Mouse (Mus musculus) embryonic facial prominence, embryonic 10.5 days (tissue): Measurements from ENCODE around the gene Ppp1r27. TPM values are rescaled to one million over a fixed set of nuclear protein-coding genes. Genes with fewer than 3 reads are reported as not detected.
"Not testable (repeated sequence)": the region's sequence is repeated elsewhere in the genome, so short reads cannot be mapped to it uniquely, and the experiment has no call there.

Experiments used
- DNase-seq: peaks from one replicate; pipeline ENCODE4 v3.0.0-alpha.2; 2017; ENCODE audit warnings: low spot score
- H3K27ac ChIP-seq: fragments of 300-500 bp; sonication (generic); replicated peaks from 2 replicates; pipeline ENCODE4 v1.5.1; 2016; ENCODE audit warnings: mild to moderate bottlenecking
- H3K27me3 ChIP-seq: fragments of 300-500 bp; sonication (generic); replicated peaks from 2 replicates; pipeline ENCODE4 v1.6.1; 2016; ENCODE audit warnings: low read depth, mild to moderate bottlenecking; ENCODE audit not compliant: poor library complexity, severe bottlenecking
- H3K36me3 ChIP-seq: fragments of 300-500 bp; sonication (generic); replicated peaks from 2 replicates; pipeline ENCODE4 v1.6.1; 2016; ENCODE audit warnings: mild to moderate bottlenecking, moderate library complexity
- H3K4me1 ChIP-seq: fragments of 300-500 bp; sonication (generic); 2 replicates; pipeline ENCODE4 v1.6.1; 2016
- H3K4me3 ChIP-seq: fragments of 300-500 bp; sonication (generic); 2 replicates; pipeline ENCODE4 v1.5.1; 2016; ENCODE audit warnings: mild to moderate bottlenecking, moderate library complexity
- H3K9me3 ChIP-seq: fragments of 300-500 bp; sonication (generic); 2 replicates; pipeline ENCODE4 v1.6.1; 2016; ENCODE audit warnings: mild to moderate bottlenecking
- WGBS: fragments of 180-500 bp; shearing (Covaris S2); methylation state at CpG from one replicate; pipeline ENCODE4 v1.1.7; 2016; 5-methylcytosine and 5-hydroxymethylcytosine counted together
- polyA plus RNA-seq: library from polyadenylated mRNA; unstranded; fragments of >200 nt; fragmentation: Nextera tagmentation; extraction: Ambion mirVana; gene quantifications from 2 replicates; pipeline ENCODE4 v1.2.1, GENCODE M21; 2016

Gene Ppp1r27
- not detected in 2 replicates for polyA plus RNA-seq

GRCm38 (mm10) chr11:120550810-120551440 lies at the start of gene Ppp1r27:
Gene Ppp1r27, minus strand, starts transcription at chr11:120551132.
- H3K27me3 ChIP-seq, result no peaks in the 10 kb centered on the region
- H3K36me3 ChIP-seq, result peaks cover 14% of the 10 kb centered on the region
- H3K27ac ChIP-seq, result peak within 1 kb of the TSS; percentile 92
- peaks cover 35% of the 10 kb centered on the region for H3K4me1 ChIP-seq
- 93% methylated on average over 28 of the region's 28 CpGs for WGBS
- no peaks in the 10 kb centered on the region for H3K9me3 ChIP-seq
- DNase-seq, result no peak
- H3K4me3 ChIP-seq, result peak within 1 kb of the TSS; percentile 78

- Histone ChIP-seq H3K4me1 (peaks cover 31% of the 10 kb centered on the region), H3K27me3 (no peaks in the 10 kb centered on the region), H3K4me3 (no peak overlapping the region), H3K27ac (no peak overlapping the region), H3K36me3 (peaks cover 77% of the 10 kb centered on the region), H3K9me3 (no peaks in the 10 kb centered on the region)
- WGBS, result 89% methylated on average over 3 of the region's 3 CpGs
- DNase-seq, result no peak
Observed at GRCm38 (mm10) chr11:120600716-120601115, 49.8 kb upstream of the Ppp1r27 start.

- H3K27me3 ChIP-seq, result no peaks in the 10 kb centered on the region
- 54% methylated on average over 17 of the region's 17 CpGs for WGBS
- DNase-seq, result no peak
- H3K27ac ChIP-seq, result peak overlapping the region; percentile 99
- peak overlapping the region; percentile 99 for H3K4me3 ChIP-seq
- H3K9me3 ChIP-seq, result no peaks in the 10 kb centered on the region
- H3K36me3 ChIP-seq, result peaks cover 77% of the 10 kb centered on the region
- H3K4me1 ChIP-seq, result peaks cover 34% of the 10 kb centered on the region
Observed at GRCm38 (mm10) chr11:120598990-120599549, 48.1 kb upstream of the Ppp1r27 start.

GRCm38 (mm10) chr11:120598283-120598989 lies 47.5 kb upstream of the Ppp1r27 start, which contains the start of the genes Alyref and Anapc11:
Gene Alyref, minus strand, starts transcription at chr11:120598365.
Gene Anapc11, plus strand, starts transcription at chr11:120598421.
- H3K36me3 ChIP-seq, result peaks cover 77% of the 10 kb centered on the region
- peak; percentile 97 for DNase-seq
- peak within 1 kb of the TSS; percentile 99 for H3K4me3 ChIP-seq
- no peaks in the 10 kb centered on the region for H3K27me3 ChIP-seq
- under 1% methylated on average over 88 of the region's 88 CpGs for whole genome bisulfite sequencing
- H3K9me3 ChIP-seq, result no peaks in the 10 kb centered on the region
- peaks cover 34% of the 10 kb centered on the region for H3K4me1 ChIP-seq
- peak within 1 kb of the TSS; percentile 99 for H3K27ac ChIP-seq

- peak; percentile 44 for DNase-seq
- WGBS, result 5% methylated on average over 99 of the region's 99 CpGs
- Histone ChIP-seq H3K4me3 (peak overlapping the region; percentile 99), H3K27me3 (no peaks in the 10 kb centered on the region), H3K36me3 (peaks cover 77% of the 10 kb centered on the region), H3K9me3 (no peaks in the 10 kb centered on the region), H3K4me1 (peaks cover 34% of the 10 kb centered on the region), H3K27ac (peak overlapping the region; percentile 99)
Observed at GRCm38 (mm10) chr11:120597240-120598235, 46.6 kb upstream of the Ppp1r27 start.

- 93% methylated on average over 6 of the region's 6 CpGs for WGBS
- Histone ChIP-seq H3K4me3 (no peak overlapping the region), H3K36me3 (peaks cover 100% of the 10 kb centered on the region), H3K9me3 (peaks cover 5% of the 10 kb centered on the region; the same call in 1 of the 2 replicates), H3K4me1 (no peaks in the 10 kb centered on the region), H3K27ac (no peak overlapping the region), H3K27me3 (no peaks in the 10 kb centered on the region)
- DNase-seq, result no peak
Observed at GRCm38 (mm10) chr11:120588531-120588930, 37.6 kb upstream of the Ppp1r27 start.

GRCm38 (mm10) chr11:120583937-120584336 lies 33.0 kb upstream of the Ppp1r27 start:
- whole genome bisulfite sequencing, result 91% methylated on average over 1 of the region's 1 CpGs
- no peak overlapping the region for H3K27ac ChIP-seq
- H3K4me1 ChIP-seq, result peaks cover 30% of the 10 kb centered on the region
- H3K36me3 ChIP-seq, result peaks cover 77% of the 10 kb centered on the region
- no peaks in the 10 kb centered on the region for H3K27me3 ChIP-seq
- peaks cover 5% of the 10 kb centered on the region; the same call in 1 of the 2 replicates for H3K9me3 ChIP-seq
- DNase-seq, result no peak
- no peak overlapping the region for H3K4me3 ChIP-seq

- WGBS, result 95% methylated on average over 2 of the region's 2 CpGs
- not testable (repeated sequence) for H3K9me3 ChIP-seq, H3K27ac ChIP-seq, H3K27me3 ChIP-seq, DNase-seq
- H3K36me3 ChIP-seq, result peaks cover 77% of the 10 kb centered on the region
- H3K4me3 ChIP-seq, result peak overlapping the region; percentile 92
- H3K4me1 ChIP-seq, result peaks cover 37% of the 10 kb centered on the region
Observed at GRCm38 (mm10) chr11:120582982-120583293, 32.0 kb upstream of the Ppp1r27 start.

- Histone ChIP-seq H3K9me3 (peaks cover 5% of the 10 kb centered on the region; the same call in 1 of the 2 replicates), H3K4me3 (peak overlapping the region; percentile 92), H3K36me3 (peaks cover 77% of the 10 kb centered on the region), H3K4me1 (peaks cover 37% of the 10 kb centered on the region), H3K27ac (peak overlapping the region; percentile 96), H3K27me3 (no peaks in the 10 kb centered on the region)
- no peak for DNase-seq
- WGBS, result 77% methylated on average over 8 of the region's 8 CpGs
Observed at GRCm38 (mm10) chr11:120582268-120582981, 31.5 kb upstream of the Ppp1r27 start.

GRCm38 (mm10) chr11:120581490-120582267 lies 30.7 kb upstream of the Ppp1r27 start, which contains the start of gene Arhgdia:
Gene Arhgdia, minus strand, starts transcription at chr11:120581624.
- WGBS, result 4% methylated on average over 75 of the region's 75 CpGs
- Histone ChIP-seq H3K36me3 (peaks cover 77% of the 10 kb centered on the region), H3K4me3 (peak within 1 kb of the TSS; percentile 92), H3K27ac (peak within 1 kb of the TSS; percentile 96), H3K9me3 (peaks cover 5% of the 10 kb centered on the region; the same call in 1 of the 2 replicates), H3K27me3 (no peaks in the 10 kb centered on the region), H3K4me1 (peaks cover 37% of the 10 kb centered on the region)
- DNase-seq, result peak; percentile 91

- H3K9me3 ChIP-seq, result peaks cover 5% of the 10 kb centered on the region; the same call in 1 of the 2 replicates
- H3K36me3 ChIP-seq, result peaks cover 75% of the 10 kb centered on the region
- H3K27ac ChIP-seq, result peak overlapping the region; percentile 96
- under 1% methylated on average over 44 of the region's 44 CpGs for WGBS
- peaks cover 37% of the 10 kb centered on the region for H3K4me1 ChIP-seq
- peak overlapping the region; percentile 92 for H3K4me3 ChIP-seq
- DNase-seq, result peak; percentile 51
- no peaks in the 10 kb centered on the region for H3K27me3 ChIP-seq
Observed at GRCm38 (mm10) chr11:120580871-120581331, 30.0 kb upstream of the Ppp1r27 start.
